Mouse (Mus musculus) midbrain, embryonic 11.5 days (tissue): ENCODE data around the gene Smarcd3. TPM values are rescaled to one million over a fixed set of nuclear protein-coding genes. Genes with fewer than 3 reads are reported as not detected.

Experiments
- ATAC-seq: fragments of 200-750 bp; cut with Nextera tagmentation; 2 replicates; pipeline ENCODE4 v1.8.0; 2017; ENCODE audit warnings: moderate TSS enrichment, moderate library complexity; ENCODE audit not compliant: low FRiP score
- DNase-seq: peaks from one replicate; pipeline ENCODE4 v3.0.0; 2015; ENCODE audit warnings: low spot score; ENCODE audit errors: missing footprints
- H3K27ac ChIP-seq: fragments of 300-500 bp; sonication (generic); 2 replicates; pipeline ENCODE4 v1.5.1; 2014; ENCODE audit warnings: low read depth, low read length
- H3K27me3 ChIP-seq: fragments of 300-500 bp; sonication (generic); 2 replicates; pipeline ENCODE4 v1.6.1; 2014; ENCODE audit warnings: mild to moderate bottlenecking, low read length, moderate library complexity, mixed read lengths; ENCODE audit not compliant: control insufficient read depth, insufficient read depth
- H3K36me3 ChIP-seq: fragments of 300-500 bp; sonication (generic); 2 replicates; pipeline ENCODE4 v1.6.1; 2014; ENCODE audit warnings: mild to moderate bottlenecking, low read length, moderate library complexity, mixed read lengths; ENCODE audit not compliant: control insufficient read depth, insufficient read depth
- H3K4me1 ChIP-seq: fragments of 300-500 bp; sonication (generic); 2 replicates; pipeline ENCODE4 v1.6.1; 2014; ENCODE audit warnings: low read length; ENCODE audit not compliant: control insufficient read depth, insufficient read depth
- H3K4me2 ChIP-seq: fragments of 300-500 bp; sonication (generic); 2 replicates; pipeline ENCODE4 v1.6.1; 2014; ENCODE audit warnings: mild to moderate bottlenecking, moderate library complexity
- H3K4me3 ChIP-seq: fragments of 300-500 bp; sonication (generic); 2 replicates; pipeline ENCODE4 v1.5.1; 2014; ENCODE audit warnings: low read depth, low read length
- H3K9ac ChIP-seq: fragments of 300-500 bp; sonication (generic); 2 replicates; pipeline ENCODE4 v1.6.1; 2014; ENCODE audit warnings: low read length
- H3K9me3 ChIP-seq: fragments of 300-500 bp; sonication (generic); 2 replicates; pipeline ENCODE4 v1.6.1; 2016; ENCODE audit warnings: low read length; ENCODE audit not compliant: control insufficient read depth
- WGBS: fragments of 180-500 bp; shearing (Covaris S2); extraction: QIAGEN DNeasy Blood & Tissue Kit; methylation state at CpG from one replicate; pipeline ENCODE4 v1.1.7; 2014; 5-methylcytosine and 5-hydroxymethylcytosine counted together
- polyA plus RNA-seq: library from polyadenylated mRNA; unstranded; fragments of >200 nt; fragmentation: Nextera tagmentation; extraction: Ambion mirVana; gene quantifications from 2 replicates; pipeline ENCODE4 v1.2.1, GENCODE M21; 2014

Gene Smarcd3
- polyA plus RNA-seq, 1 experiment from 2014 or later = 60.2 TPM

- H3K4me3 ChIP-seq = no peak overlapping the region
- peaks cover 20% of the 10 kb centered on the region for H3K36me3 ChIP-seq
- DNase-seq (peak; percentile 73), ATAC-seq (no peak)
- H3K27ac ChIP-seq = no peak overlapping the region
- no peaks in the 10 kb centered on the region for H3K9me3 ChIP-seq
- H3K9ac ChIP-seq = no peak overlapping the region
- peaks cover 22% of the 10 kb centered on the region for H3K4me1 ChIP-seq
- no peaks in the 10 kb centered on the region for H3K27me3 ChIP-seq
- no peak overlapping the region for H3K4me2 ChIP-seq
- 88% methylated on average over 20 of the region's 20 CpGs for WGBS
These were observed 34.4 kb downstream of the Smarcd3 start for GRCm38 (mm10) chr5:24589511-24590500.

- peak overlapping the region; percentile 94 for H3K4me2 ChIP-seq
- peaks cover 8% of the 10 kb centered on the region for H3K36me3 ChIP-seq
- ATAC-seq = peak; percentile 8; the same call in 1 of the 2 replicates
- 36% methylated on average over 4 of the region's 4 CpGs for WGBS
- peak; percentile 86 for DNase-seq
- H3K9ac ChIP-seq = peak overlapping the region; percentile 81
- H3K27ac ChIP-seq = no peak overlapping the region
- H3K4me1 ChIP-seq = peaks cover 22% of the 10 kb centered on the region
- no peaks in the 10 kb centered on the region for H3K27me3 ChIP-seq
- no peaks in the 10 kb centered on the region for H3K9me3 ChIP-seq
- peak overlapping the region; percentile 73 for H3K4me3 ChIP-seq
These were observed 37.0 kb downstream of the Smarcd3 start for GRCm38 (mm10) chr5:24587200-24587577.

GRCm38 (mm10) chr5:24586547-24587199, 37.5 kb downstream of the Smarcd3 start, which contains the start of gene Chpf2:
TSS of gene Chpf2 (plus strand) at chr5:24586741.
- peak within 1 kb of the TSS; percentile 73 for H3K4me3 ChIP-seq
- ATAC-seq (peak; percentile 88), DNase-seq (peak; percentile 96)
- WGBS = under 1% methylated on average over 37 of the region's 43 CpGs
- H3K36me3 ChIP-seq = peaks cover 5% of the 10 kb centered on the region; the same call in 1 of the 2 replicates
- H3K4me1 ChIP-seq = peaks cover 18% of the 10 kb centered on the region
- no peak within 1 kb of the TSS for H3K27ac ChIP-seq
- H3K9ac ChIP-seq = peak within 1 kb of the TSS; percentile 81
- H3K9me3 ChIP-seq = no peaks in the 10 kb centered on the region
- peak within 1 kb of the TSS; percentile 94 for H3K4me2 ChIP-seq
- H3K27me3 ChIP-seq = no peaks in the 10 kb centered on the region

- H3K36me3 ChIP-seq = no peaks in the 10 kb centered on the region
- ATAC-seq (peak; percentile 14; the same call in 1 of the 2 replicates), DNase-seq (peak; percentile 87)
- H3K9ac ChIP-seq = peak overlapping the region; percentile 81
- H3K4me1 ChIP-seq = peaks cover 15% of the 10 kb centered on the region
- WGBS = 10% methylated on average over 8 of the region's 8 CpGs
- H3K27me3 ChIP-seq = no peaks in the 10 kb centered on the region
- H3K4me2 ChIP-seq = peak overlapping the region; percentile 94
- peak overlapping the region; percentile 73 for H3K4me3 ChIP-seq
- H3K27ac ChIP-seq = no peak overlapping the region
- no peaks in the 10 kb centered on the region for H3K9me3 ChIP-seq
These were observed 38.1 kb downstream of the Smarcd3 start for GRCm38 (mm10) chr5:24586106-24586505.

- Histone ChIP-seq H3K4me2 (peak overlapping the region; percentile 57), H3K9ac (peak overlapping the region; percentile 62; the same call in 1 of the 2 replicates), H3K27me3 (no peaks in the 10 kb centered on the region), H3K4me3 (peak overlapping the region; percentile 84), H3K27ac (no peak overlapping the region), H3K4me1 (peaks cover 10% of the 10 kb centered on the region), H3K9me3 (no peaks in the 10 kb centered on the region), H3K36me3 (peaks cover 9% of the 10 kb centered on the region; the same call in 1 of the 2 replicates)
- WGBS = 72% methylated on average over 6 of the region's 6 CpGs
- ATAC-seq (no peak), DNase-seq (peak; percentile 73)
These were observed 45.9 kb downstream of the Smarcd3 start for GRCm38 (mm10) chr5:24578109-24578963.

- peak within 1 kb of the TSS; percentile 85 for H3K9ac ChIP-seq
- H3K4me2 ChIP-seq = peak within 1 kb of the TSS; percentile 74
- H3K27me3 ChIP-seq = no peaks in the 10 kb centered on the region
- H3K4me1 ChIP-seq = peaks cover 10% of the 10 kb centered on the region
- ATAC-seq = peak; percentile 98
- peak; percentile 100 for DNase-seq
- no peaks in the 10 kb centered on the region for H3K9me3 ChIP-seq
- peaks cover 18% of the 10 kb centered on the region; the same call in 1 of the 2 replicates for H3K36me3 ChIP-seq
- peak within 1 kb of the TSS; percentile 84 for H3K4me3 ChIP-seq
- whole genome bisulfite sequencing = under 1% methylated on average over 48 of the region's 48 CpGs
- peak within 1 kb of the TSS; percentile 67 for H3K27ac ChIP-seq
These were observed 46.9 kb downstream of the Smarcd3 start, which contains the start of gene Abcf2 for GRCm38 (mm10) chr5:24577183-24577929. TSS of gene Abcf2 (minus strand) at chr5:24577467.

GRCm38 (mm10) chr5:24576801-24577182, 47.4 kb downstream of the Smarcd3 start:
- Histone ChIP-seq H3K4me2 (peak overlapping the region; percentile 74), H3K9ac (peak overlapping the region; percentile 85), H3K4me3 (peak overlapping the region; percentile 84), H3K4me1 (peaks cover 10% of the 10 kb centered on the region), H3K27ac (peak overlapping the region; percentile 67), H3K27me3 (no peaks in the 10 kb centered on the region), H3K36me3 (peaks cover 21% of the 10 kb centered on the region), H3K9me3 (no peaks in the 10 kb centered on the region)
- ATAC-seq (peak; percentile 45), DNase-seq (no peak)
- WGBS = under 1% methylated on average over 32 of the region's 32 CpGs

- 89% methylated on average over 1 of the region's 1 CpGs for WGBS
- no peak for ATAC-seq
These were observed 48.3 kb downstream of the Smarcd3 start for GRCm38 (mm10) chr5:24575948-24576347.

More at GRCm38 (mm10) chr5:24575948-24576347, 48.3 kb downstream of the Smarcd3 start:
- Histone ChIP-seq H3K9me3 (no peaks in the 10 kb centered on the region), H3K4me2 (peak overlapping the region; percentile 74), H3K27me3 (no peaks in the 10 kb centered on the region), H3K36me3 (peaks cover 26% of the 10 kb centered on the region), H3K4me3 (peak overlapping the region; percentile 84; the same call in 1 of the 2 replicates), H3K27ac (no peak overlapping the region), H3K4me1 (peaks cover 10% of the 10 kb centered on the region), H3K9ac (no peak overlapping the region; the same call in 1 of the 2 replicates)
- peak; percentile 56 for DNase-seq
